Mouse (Mus musculus) liver, embryonic 14.5 days (tissue): Measurements from ENCODE around the gene Olfr455. TPM values are rescaled to one million over a fixed set of nuclear protein-coding genes. Genes with fewer than 3 reads are reported as not detected.

Experiments
- ATAC-seq: fragments of 200-750 bp; cut with Nextera tagmentation; 2 replicates; pipeline ENCODE4 v1.8.0; 2017; ENCODE audit warnings: moderate number of reproducible peaks, mild to moderate bottlenecking, moderate library complexity; ENCODE audit not compliant: insufficient read depth
- DNase-seq, 3 experiments: peaks; one replicate each; pipeline ENCODE4 v3.0.0-alpha.2; 2012 to 2013; ENCODE audit warnings: low read depth in 3 of 3, low spot score in 3 of 3
- H3K27ac ChIP-seq: fragments of 300-500 bp; sonication (generic); 2 replicates; pipeline ENCODE4 v1.5.1; 2014; ENCODE audit warnings: moderate library complexity, mild to moderate bottlenecking, control low read depth, inconsistent platforms
- H3K27me3 ChIP-seq: fragments of 300-500 bp; sonication (generic); 2 replicates; pipeline ENCODE4 v1.6.1; 2014; ENCODE audit warnings: mild to moderate bottlenecking, low read length, moderate library complexity; ENCODE audit not compliant: control insufficient read depth, insufficient read depth
- H3K36me3 ChIP-seq: fragments of 300-500 bp; sonication (generic); replicated peaks from 2 replicates; pipeline ENCODE4 v1.6.1; 2014; ENCODE audit warnings: low read depth; ENCODE audit not compliant: control insufficient read depth, insufficient read depth
- H3K4me1 ChIP-seq, 2 experiments: fragments of 200-500 bp in 1 of 2; fragments of 300-500 bp in 1 of 2; sonication (generic) in 1 of 2; replicated peaks; 2 replicates each; pipeline ENCODE4 v1.6.1; 2012 to 2014; ENCODE audit warnings: antibody characterized with exemption in 1 of 2, inconsistent platforms in 1 of 2, low read length in 1 of 2; ENCODE audit not compliant: control insufficient read depth in 2 of 2, insufficient read depth in 2 of 2
- H3K4me2 ChIP-seq: fragments of 300-500 bp; sonication (generic); 2 replicates; pipeline ENCODE4 v1.6.1; 2014; ENCODE audit warnings: low read depth, mild to moderate bottlenecking, control low read depth, moderate library complexity
- H3K4me3 ChIP-seq, 2 experiments: fragments of 200-500 bp in 1 of 2; fragments of 300-500 bp in 1 of 2; sonication (generic) in 1 of 2; 2 replicates each; pipeline ENCODE4 v1.5.1; 2012 to 2014; ENCODE audit warnings: low read depth in 2 of 2, low read length in 2 of 2, mild to moderate bottlenecking in 2 of 2, control low read depth in 1 of 2, inconsistent platforms in 1 of 2, moderate library complexity in 1 of 2; ENCODE audit not compliant: insufficient read depth in 1 of 2
- H3K9ac ChIP-seq: fragments of 300-500 bp; sonication (generic); replicated peaks from 2 replicates; pipeline ENCODE4 v1.6.1; 2014; ENCODE audit warnings: mild to moderate bottlenecking, control low read depth, moderate library complexity
- H3K9me3 ChIP-seq: fragments of 300-500 bp; sonication (generic); 2 replicates; pipeline ENCODE4 v1.6.1; 2016; ENCODE audit warnings: low read length, mixed read lengths; ENCODE audit not compliant: control insufficient read depth
- CTCF ChIP-seq: IDR thresholded peaks from 2 replicates; pipeline ENCODE4 v1.5.1; 2016; ENCODE audit warnings: antibody characterized with exemption, low read depth, control low read depth
- EP300 ChIP-seq: IDR thresholded peaks from 2 replicates; pipeline ENCODE4 v1.6.1; 2016; ENCODE audit warnings: antibody characterized with exemption, low read depth
- WGBS: fragments of 180-500 bp; shearing (Covaris S2); extraction: QIAGEN DNeasy Blood & Tissue Kit; methylation state at CpG from one replicate; pipeline ENCODE4 v1.1.7; 2014; ENCODE audit not compliant: insufficient replicate concordance; 5-methylcytosine and 5-hydroxymethylcytosine counted together
- polyA plus RNA-seq, 2 experiments: library from polyadenylated mRNA; depleted of rRNA in 1 of 2; stranded (reverse) in 1 of 2; unstranded in 1 of 2; fragments of >200 nt; fragmentation: Nextera tagmentation in 1 of 2; extraction: Ambion mirVana in 1 of 2; gene quantifications; 2 replicates each; pipeline versions ENCODE4 v1.2.1 to v1.2.3; 2012 to 2014

Olfr455 gene
- polyA plus RNA-seq, 2 experiments, result not detected

DNA sequence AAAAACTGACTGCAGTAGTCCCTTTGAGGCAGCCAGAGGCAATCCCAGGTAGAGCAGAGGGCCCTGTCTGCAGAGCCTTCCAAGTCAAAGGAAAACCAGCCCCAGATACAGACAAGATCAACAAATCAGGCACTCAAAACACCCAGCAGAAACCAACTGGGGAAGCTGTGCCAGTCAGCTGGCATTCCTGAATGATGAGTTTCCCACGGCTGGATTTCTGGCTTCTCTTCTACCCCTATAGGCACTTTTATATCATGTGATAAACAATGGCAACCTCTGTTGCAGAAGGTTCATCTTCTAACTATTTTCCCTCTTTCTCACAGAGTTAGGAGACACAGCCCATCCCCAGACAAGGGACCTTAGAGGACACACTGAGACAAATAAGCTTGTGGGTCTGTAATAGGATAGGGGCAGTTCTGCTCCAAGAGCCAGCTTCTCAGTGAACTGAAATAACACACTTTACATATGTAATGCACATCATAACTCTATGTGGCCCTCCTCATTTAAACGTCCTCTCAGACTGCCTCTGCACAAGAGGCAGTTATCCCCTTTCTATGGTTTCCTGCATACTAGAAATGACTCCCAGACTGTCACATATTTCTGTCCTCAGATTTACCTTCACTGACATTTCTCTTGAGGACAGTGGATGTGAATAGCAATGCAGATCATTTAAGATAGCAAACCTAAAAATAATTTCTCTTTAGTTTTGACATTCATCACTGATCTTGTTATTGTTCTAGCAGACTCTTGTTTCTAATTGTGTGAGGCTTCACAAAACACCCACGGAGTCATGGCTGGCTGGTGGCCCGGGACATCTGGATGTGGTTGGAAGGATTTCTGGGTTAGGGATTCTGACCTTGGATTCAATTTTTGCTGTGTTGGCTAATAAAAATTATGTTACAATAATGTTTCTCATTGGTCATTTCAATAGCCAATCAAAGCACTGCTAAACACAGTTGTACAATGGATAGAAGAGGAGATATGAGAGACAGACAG is 5.1 kb downstream of the Olfr455 start:
- Histone ChIP-seq H3K36me3 (no peaks in the 10 kb centered on the region), H3K27ac (no peak overlapping the region), H3K4me1 (no peaks in the 10 kb centered on the region), H3K9me3 (no peaks in the 10 kb centered on the region), H3K9ac (no peak overlapping the region), H3K27me3 (no peaks in the 10 kb centered on the region), H3K4me2 (no peak overlapping the region), H3K4me3 (no peak overlapping the region)
- TF ChIP-seq CTCF (no peak), EP300 (no peak)
- DNase-seq, result no peak
- ATAC-seq, result no peak
- WGBS, result 51% methylated on average over 4 of the region's 4 CpGs

DNA sequence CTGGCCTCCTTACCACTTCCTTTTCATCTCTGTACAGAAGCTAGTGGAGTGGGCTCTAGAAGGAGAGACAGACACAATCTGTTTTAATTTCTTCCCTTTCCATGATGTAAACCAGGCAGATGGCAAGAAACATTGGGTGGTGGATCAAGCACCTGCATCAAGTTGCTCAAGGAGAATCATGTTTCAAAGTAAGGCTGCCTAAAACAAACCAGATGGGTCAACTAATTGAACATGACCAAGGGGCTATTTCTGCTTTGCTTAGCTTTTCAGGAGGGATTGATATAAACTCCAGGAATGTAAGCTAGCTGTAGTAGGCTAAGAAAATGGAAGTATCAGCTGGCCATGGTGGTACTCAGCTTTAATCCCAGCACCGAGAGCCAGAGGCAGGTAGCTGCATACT is 6.7 kb downstream of the Olfr455 start:
- Histone ChIP-seq H3K9me3 (no peaks in the 10 kb centered on the region), H3K9ac (no peak overlapping the region), H3K27ac (no peak overlapping the region), H3K4me2 (no peak overlapping the region), H3K4me3 (no peak overlapping the region), H3K27me3 (no peaks in the 10 kb centered on the region), H3K36me3 (no peaks in the 10 kb centered on the region), H3K4me1 (no peaks in the 10 kb centered on the region)
- ATAC-seq (no peak), DNase-seq (no peak)
- TF ChIP-seq CTCF, result no peak
- TF ChIP-seq EP300, result no peak
- WGBS, result 52% methylated on average over 1 of the region's 1 CpGs

DNA sequence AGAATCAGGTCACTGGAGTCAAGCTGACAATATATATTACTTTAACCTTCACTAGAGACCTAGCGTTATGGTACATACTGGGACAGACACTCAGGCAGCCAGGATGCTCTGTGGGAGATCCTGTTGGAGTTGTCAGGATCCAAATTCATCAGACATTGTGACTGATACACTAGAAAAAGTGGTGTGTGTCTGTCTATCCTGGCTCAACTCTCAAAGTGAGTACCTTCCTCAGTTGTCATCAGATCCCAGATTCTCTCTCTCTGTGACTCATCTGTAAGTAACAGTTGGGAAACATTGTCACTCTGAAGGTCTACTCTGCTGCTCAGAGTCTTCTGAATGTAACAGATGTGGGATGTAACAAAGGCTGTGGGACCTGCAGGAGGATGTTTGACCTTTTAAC is 7.7 kb downstream of the Olfr455 start:
- no peak overlapping the region for H3K27ac ChIP-seq
- no peaks in the 10 kb centered on the region for H3K27me3 ChIP-seq
- 52% methylated on average over 1 of the region's 1 CpGs for WGBS
- ATAC-seq, result no peak
- no peaks in the 10 kb centered on the region for H3K36me3 ChIP-seq
- no peak for TF ChIP-seq EP300
- no peak for TF ChIP-seq CTCF
- no peak overlapping the region for H3K4me2 ChIP-seq
- no peaks in the 10 kb centered on the region for H3K9me3 ChIP-seq
- no peak for DNase-seq
- no peaks in the 10 kb centered on the region for H3K4me1 ChIP-seq
- H3K9ac ChIP-seq, result no peak overlapping the region
- H3K4me3 ChIP-seq, result no peak overlapping the region

DNA sequence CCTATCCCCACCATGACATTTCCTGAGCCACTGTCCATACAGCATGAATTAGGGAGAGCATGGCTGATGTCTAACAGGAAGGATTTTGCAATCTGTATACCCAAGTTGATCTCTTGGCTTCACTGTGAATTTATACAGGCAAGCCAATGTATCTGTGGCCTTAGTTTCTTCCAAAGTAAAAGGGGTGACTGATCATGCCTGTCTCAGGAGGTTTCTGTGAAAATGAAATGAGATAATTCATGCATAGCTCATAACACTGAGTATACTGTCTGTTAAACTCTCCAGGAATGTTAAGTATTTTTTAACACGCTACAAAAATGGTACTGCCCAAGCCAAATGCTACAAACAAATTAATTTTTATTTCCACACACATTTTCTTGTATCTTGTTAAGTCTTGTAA is 33.9 kb downstream of the Olfr455 start:
- DNase-seq (no peak), ATAC-seq (no peak)
- WGBS, result 56% methylated on average over 1 of the region's 1 CpGs
- no peak overlapping the region for H3K9ac ChIP-seq
- H3K27ac ChIP-seq, result no peak overlapping the region
- H3K4me3 ChIP-seq, result no peak overlapping the region
- no peak for TF ChIP-seq EP300
- TF ChIP-seq CTCF, result no peak
- no peak overlapping the region for H3K4me2 ChIP-seq
- H3K9me3 ChIP-seq, result no peaks in the 10 kb centered on the region
- no peaks in the 10 kb centered on the region for H3K36me3 ChIP-seq
- no peaks in the 10 kb centered on the region for H3K27me3 ChIP-seq
- no peaks in the 10 kb centered on the region for H3K4me1 ChIP-seq

DNA sequence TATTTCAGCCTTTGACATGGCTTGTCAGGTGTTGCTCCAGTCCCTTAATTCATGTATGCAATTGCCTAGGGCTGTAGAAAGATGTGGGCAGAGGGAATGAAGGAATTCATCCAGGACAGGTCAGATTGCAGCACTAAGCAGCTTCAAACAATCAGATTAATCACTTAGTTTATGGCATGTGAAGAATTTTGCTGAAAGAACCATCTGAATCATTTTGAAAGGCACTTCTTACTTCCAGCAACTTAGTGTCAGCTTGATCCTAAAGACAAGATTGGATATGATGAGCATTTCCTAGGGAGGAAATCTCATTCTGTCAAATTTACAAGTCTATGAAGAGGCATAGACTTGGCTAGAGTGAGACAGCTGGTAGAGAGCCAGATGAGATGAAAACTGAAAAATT is 38.1 kb downstream of the Olfr455 start:
- TF ChIP-seq EP300, result no peak
- no peak for TF ChIP-seq CTCF
- H3K27me3 ChIP-seq, result no peaks in the 10 kb centered on the region
- no peak overlapping the region for H3K9ac ChIP-seq
- no peaks in the 10 kb centered on the region for H3K9me3 ChIP-seq
- no peak for DNase-seq
- H3K4me1 ChIP-seq, result no peaks in the 10 kb centered on the region
- H3K4me2 ChIP-seq, result no peak overlapping the region
- no peak for ATAC-seq
- no peak overlapping the region for H3K4me3 ChIP-seq
- no peaks in the 10 kb centered on the region for H3K36me3 ChIP-seq
- no peak overlapping the region for H3K27ac ChIP-seq
